Mouse (Mus musculus) adrenal gland, postnatal 14 days (tissue): Measurements from ENCODE around the gene Nbeal2. TPM values are rescaled to one million over a fixed set of nuclear protein-coding genes. Genes with fewer than 3 reads are reported as not detected.

Experiments used
- DNase-seq: peaks from one replicate; pipeline ENCODE4 v3.0.0; 2021; ENCODE audit warnings: mixed read lengths
- microRNA-seq, 2 experiments: library from miRNA; unstranded; fragments of <30 nt; microRNA quantifications; one replicate each; pipeline ENCODE4 v1.2.0; 2021
- total RNA-seq: library from RNA; stranded (reverse); gene quantifications from 2 replicates; pipeline ENCODE4 v1.2.3, GENCODE M21; 2021

Gene Nbeal2
- total RNA-seq, 1 experiment from 2014 or later: 9.1 TPM

DNA sequence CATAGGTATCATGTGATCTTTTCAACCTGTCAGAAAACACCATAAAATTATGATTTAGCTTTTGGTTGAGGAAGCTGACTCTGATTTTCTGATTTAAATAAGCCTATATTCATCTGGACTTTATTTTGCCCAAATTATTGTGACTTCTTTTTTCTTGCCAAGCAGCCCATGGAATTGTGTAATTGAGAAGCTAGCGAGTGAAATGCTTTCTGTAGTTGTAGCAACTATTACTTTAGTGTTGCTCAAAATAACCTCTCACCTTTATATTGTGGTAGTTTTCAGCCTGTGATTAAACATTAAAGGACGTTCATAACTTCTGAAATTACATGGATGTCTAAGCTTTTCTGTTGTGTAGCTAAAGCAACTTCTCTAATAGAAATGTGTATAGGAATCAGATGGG is 71.8 kb downstream of the Nbeal2 start:
- no peak for DNase-seq

Small RNA genes lying within 50 kb of the gene (microRNA-seq; reads per million reads assigned to microRNA genes)
- 0 reads per million in 2 experiments for gene Mir8107

Other genes with a start within 250 kb of the Nbeal2 start
- 46.6 and 47.1 TPM in 2 replicates for gene Ptpn23, start 245.9 kb downstream of the Nbeal2 start, total RNA-seq
- 3.0 and 10.4 TPM in 2 replicates for gene Ngp, start 234.4 kb downstream of the Nbeal2 start, total RNA-seq
- gene Klhl18, start 177.5 kb downstream of the Nbeal2 start, total RNA-seq: 12.7 and 12.9 TPM in 2 replicates
- gene Kif9, start 177.2 kb downstream of the Nbeal2 start, total RNA-seq: 1.1 and 1.3 TPM in 2 replicates
- gene Setd2, start 121.6 kb downstream of the Nbeal2 start, total RNA-seq: 80.3 and 88.2 TPM in 2 replicates
- gene Nradd, start 29.7 kb downstream of the Nbeal2 start, total RNA-seq: 8.4 and 10.5 TPM in 2 replicates
- 60.4 and 79.3 TPM in 2 replicates for gene Ccdc12, start 2.3 kb upstream of the Nbeal2 start, total RNA-seq
- 0.37 TPM in 1 of 2 replicates, not detected in the other for gene Myl3, start 87.7 kb upstream of the Nbeal2 start, total RNA-seq
- 6.9 and 9.0 TPM in 2 replicates for gene Pth1r, start 93.0 kb upstream of the Nbeal2 start, total RNA-seq
- gene Prss42, start 144.0 kb upstream of the Nbeal2 start, total RNA-seq: not detected in 2 replicates
- not detected in 2 replicates for gene Prss44, start 159.8 kb upstream of the Nbeal2 start, total RNA-seq
- not detected in 2 replicates for gene Prss43, start 172.5 kb upstream of the Nbeal2 start, total RNA-seq
- not detected in 2 replicates for gene Prss45, start 180.4 kb upstream of the Nbeal2 start, total RNA-seq
- not detected in 2 replicates for gene Prss46, start 190.3 kb upstream of the Nbeal2 start, total RNA-seq
- 0.37 TPM in 1 of 2 replicates, not detected in the other for gene Prss50, start 203.8 kb upstream of the Nbeal2 start, total RNA-seq
- gene Als2cl, start 225.7 kb upstream of the Nbeal2 start, total RNA-seq: 17.1 and 21.3 TPM in 2 replicates
- gene Tmie, start 226.0 kb upstream of the Nbeal2 start, total RNA-seq: 2.2 and 3.5 TPM in 2 replicates